Mouse (Mus musculus): ENCODE results near the gene Eif4a3. TPM values are rescaled to one million over a fixed set of nuclear protein-coding genes. Genes with fewer than 3 reads are reported as not detected.

The Eif4a3 gene
- total and polyA plus RNA-seq, 2 experiments from 2014 or later, result 157 to 212 TPM

- Histone ChIP-seq H3K36me3 (replicated peaks; ENCODE audit: control insufficient read depth, insufficient read depth, low read length) (no peaks in the 10 kb centered on the region), H3K9me3 (replicated peaks; ENCODE audit: control insufficient read depth, low read length) (no peaks in the 10 kb centered on the region; the same call in 1 of the 2 replicates), H3K4me2 (ENCODE audit: low read depth, low read length) (no peak overlapping the region), H3K27me3 (ENCODE audit: control insufficient read depth, insufficient read depth, low read length) (no peaks in the 10 kb centered on the region), H3K9ac (replicated peaks; ENCODE audit: low read depth, low read length) (no peak overlapping the region), H3K4me3 (ENCODE audit: low read depth, low read length) (no peak overlapping the region), H3K4me1 (ENCODE audit: control insufficient read depth, insufficient read depth) (no peaks in the 10 kb centered on the region), H3K27ac (ENCODE audit: low read depth) (no peak overlapping the region)
- no peak for TF ChIP-seq CTCF (IDR thresholded peaks at IDR 0.05; ENCODE audit: low read depth)
- TF ChIP-seq EP300 (IDR thresholded peaks at IDR 0.05; ENCODE audit: low read depth), result no peak
- DNase-seq (ENCODE audit: low spot score) (no peak), ATAC-seq (ENCODE audit: insufficient read depth, low read depth) (no peak)
- 63% methylated on average over 13 of the region's 13 CpGs for WGBS
Measured at GRCm38 (mm10) chr11:119322521-119322920, 22.6 kb upstream of the Eif4a3 start.

GRCm38 (mm10) chr11:119316720-119317119, 16.8 kb upstream of the Eif4a3 start:
- no peaks in the 10 kb centered on the region for H3K27me3 ChIP-seq (ENCODE audit: control insufficient read depth, insufficient read depth, low read length)
- WGBS, result 84% methylated on average over 4 of the region's 4 CpGs
- no peaks in the 10 kb centered on the region for H3K9me3 ChIP-seq (replicated peaks; ENCODE audit: control insufficient read depth, low read length)
- TF ChIP-seq EP300 (IDR thresholded peaks at IDR 0.05; ENCODE audit: low read depth) (no peak), CTCF (IDR thresholded peaks at IDR 0.05; ENCODE audit: low read depth) (no peak)
- no peaks in the 10 kb centered on the region for H3K4me1 ChIP-seq (ENCODE audit: control insufficient read depth, insufficient read depth)
- no peak overlapping the region for H3K4me2 ChIP-seq (ENCODE audit: low read depth, low read length)
- no peak overlapping the region for H3K4me3 ChIP-seq (ENCODE audit: low read depth, low read length)
- H3K27ac ChIP-seq (ENCODE audit: low read depth), result no peak overlapping the region
- no peak overlapping the region for H3K9ac ChIP-seq (replicated peaks; ENCODE audit: low read depth, low read length)
- ATAC-seq (ENCODE audit: insufficient read depth, low read depth), result no peak
- no peaks in the 10 kb centered on the region for H3K36me3 ChIP-seq (replicated peaks; ENCODE audit: control insufficient read depth, insufficient read depth, low read length)
- DNase-seq (ENCODE audit: low spot score), result no peak

GRCm38 (mm10) chr11:119314252-119314936, 14.5 kb upstream of the Eif4a3 start:
- H3K4me2 ChIP-seq (ENCODE audit: low read depth, low read length), result no peak overlapping the region
- TF ChIP-seq CTCF (IDR thresholded peaks at IDR 0.05; ENCODE audit: low read depth), result no peak
- no peak for TF ChIP-seq EP300 (IDR thresholded peaks at IDR 0.05; ENCODE audit: low read depth)
- DNase-seq (ENCODE audit: low spot score) (no peak), ATAC-seq (ENCODE audit: insufficient read depth, low read depth) (no peak)
- H3K4me3 ChIP-seq (ENCODE audit: low read depth, low read length), result no peak overlapping the region
- no peak overlapping the region for H3K27ac ChIP-seq (ENCODE audit: low read depth)
- 73% methylated on average over 17 of the region's 17 CpGs for WGBS
- H3K9me3 ChIP-seq (replicated peaks; ENCODE audit: control insufficient read depth, low read length), result no peaks in the 10 kb centered on the region
- H3K4me1 ChIP-seq (ENCODE audit: control insufficient read depth, insufficient read depth), result no peaks in the 10 kb centered on the region
- no peaks in the 10 kb centered on the region for H3K36me3 ChIP-seq (replicated peaks; ENCODE audit: control insufficient read depth, insufficient read depth, low read length)
- H3K27me3 ChIP-seq (ENCODE audit: control insufficient read depth, insufficient read depth, low read length), result no peaks in the 10 kb centered on the region
- H3K9ac ChIP-seq (replicated peaks; ENCODE audit: low read depth, low read length), result no peak overlapping the region

- Histone ChIP-seq H3K27me3 (ENCODE audit: control insufficient read depth, insufficient read depth, low read length) (no peaks in the 10 kb centered on the region), H3K27ac (ENCODE audit: low read depth) (no peak overlapping the region), H3K9ac (replicated peaks; ENCODE audit: low read depth, low read length) (no peak overlapping the region), H3K4me3 (ENCODE audit: low read depth, low read length) (no peak overlapping the region), H3K4me1 (ENCODE audit: control insufficient read depth, insufficient read depth) (peaks cover 16% of the 10 kb centered on the region; the same call in 1 of the 2 replicates), H3K9me3 (replicated peaks; ENCODE audit: control insufficient read depth, low read length) (no peaks in the 10 kb centered on the region), H3K4me2 (ENCODE audit: low read depth, low read length) (no peak overlapping the region), H3K36me3 (replicated peaks; ENCODE audit: control insufficient read depth, insufficient read depth, low read length) (no peaks in the 10 kb centered on the region)
- TF ChIP-seq CTCF (IDR thresholded peaks at IDR 0.05; ENCODE audit: low read depth) (no peak), EP300 (IDR thresholded peaks at IDR 0.05; ENCODE audit: low read depth) (no peak)
- DNase-seq (ENCODE audit: low spot score) (no peak), ATAC-seq (ENCODE audit: insufficient read depth, low read depth) (no peak)
- 25% methylated on average over 10 of the region's 10 CpGs for WGBS
Measured at GRCm38 (mm10) chr11:119310621-119311020, 10.7 kb upstream of the Eif4a3 start.

- no peak for ATAC-seq (ENCODE audit: insufficient read depth, low read depth)
- H3K4me3 ChIP-seq (ENCODE audit: low read depth, low read length), result no peak overlapping the region
- H3K4me2 ChIP-seq (ENCODE audit: low read depth, low read length), result no peak overlapping the region
- DNase-seq (ENCODE audit: low spot score), result no peak
- H3K9ac ChIP-seq (replicated peaks; ENCODE audit: low read depth, low read length), result no peak overlapping the region
- no peaks in the 10 kb centered on the region for H3K27me3 ChIP-seq (ENCODE audit: control insufficient read depth, insufficient read depth, low read length)
- WGBS, result 29% methylated on average over 11 of the region's 11 CpGs
- peak overlapping the region; percentile 76; the same call in 1 of the 2 replicates for H3K27ac ChIP-seq (ENCODE audit: low read depth)
- H3K36me3 ChIP-seq (replicated peaks; ENCODE audit: control insufficient read depth, insufficient read depth, low read length), result no peaks in the 10 kb centered on the region
- H3K9me3 ChIP-seq (replicated peaks; ENCODE audit: control insufficient read depth, low read length), result no peaks in the 10 kb centered on the region
- TF ChIP-seq CTCF (IDR thresholded peaks at IDR 0.05; ENCODE audit: low read depth), result no peak
- no peak for TF ChIP-seq EP300 (IDR thresholded peaks at IDR 0.05; ENCODE audit: low read depth)
- H3K4me1 ChIP-seq (ENCODE audit: control insufficient read depth, insufficient read depth), result peaks cover 16% of the 10 kb centered on the region; the same call in 1 of the 2 replicates
Measured at GRCm38 (mm10) chr11:119307916-119308315, 8.0 kb upstream of the Eif4a3 start.

GRCm38 (mm10) chr11:119307658-119307867, 7.7 kb upstream of the Eif4a3 start, which contains the start of gene Card14:
Gene Card14 (plus strand): TSS chr11:119307768.
- Histone ChIP-seq H3K36me3 (replicated peaks; ENCODE audit: control insufficient read depth, insufficient read depth, low read length) (no peaks in the 10 kb centered on the region), H3K4me2 (ENCODE audit: low read depth, low read length) (no peak within 1 kb of the TSS), H3K4me1 (ENCODE audit: control insufficient read depth, insufficient read depth) (peaks cover 16% of the 10 kb centered on the region; the same call in 1 of the 2 replicates), H3K9me3 (replicated peaks; ENCODE audit: control insufficient read depth, low read length) (no peaks in the 10 kb centered on the region), H3K27me3 (ENCODE audit: control insufficient read depth, insufficient read depth, low read length) (no peaks in the 10 kb centered on the region), H3K27ac (ENCODE audit: low read depth) (peak within 1 kb of the TSS; percentile 76), H3K4me3 (ENCODE audit: low read depth, low read length) (no peak within 1 kb of the TSS), H3K9ac (replicated peaks; ENCODE audit: low read depth, low read length) (no peak within 1 kb of the TSS)
- DNase-seq (ENCODE audit: low spot score) (no peak), ATAC-seq (ENCODE audit: insufficient read depth, low read depth) (no peak)
- 63% methylated on average over 1 of the region's 1 CpGs for WGBS
- TF ChIP-seq EP300 (IDR thresholded peaks at IDR 0.05; ENCODE audit: low read depth) (no peak), CTCF (IDR thresholded peaks at IDR 0.05; ENCODE audit: low read depth) (no peak)
